Mouse (Mus musculus): ENCODE measurements at regions not wholly inside any gene's neighbourhood (a gene's known extent, or its start where the extent isn't known, plus 50 kb on each side); places are given as distances from the start of the nearest gene placed in this dataset.
A peak's percentile ranks its signal among the peaks of the same experiment; 100 is the strongest.

DNA sequence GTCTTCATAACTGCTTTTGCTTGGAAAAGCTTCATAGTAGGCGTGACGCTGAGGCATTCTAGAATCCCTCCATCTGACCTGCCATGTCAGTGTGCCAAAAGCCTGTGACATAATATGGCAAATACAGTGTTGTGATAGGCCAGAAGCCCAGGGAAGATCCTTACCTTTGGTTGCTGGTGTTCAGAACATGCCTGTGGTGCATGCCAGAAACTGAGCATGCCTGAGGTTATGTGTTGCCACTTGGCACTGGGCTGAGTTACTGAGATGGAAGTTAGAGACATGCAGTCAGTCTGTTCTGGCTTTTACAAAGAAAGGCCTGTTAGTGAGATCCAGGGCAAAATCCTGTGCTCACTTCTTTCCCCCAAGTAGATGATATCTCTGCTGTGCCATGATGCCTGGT, 412.7 kb upstream of the Gm11042 start:
- WGBS = 95% methylated on average over 2 of the region's 2 CpGs
- no peak overlapping the region for H3K9ac ChIP-seq (replicated peaks; ENCODE audit: low read length)
- no peak for DNase-seq
- no peak overlapping the region for H3K27ac ChIP-seq (replicated peaks; ENCODE audit: low read depth, low read length)
- peaks cover 5% of the 10 kb centered on the region; the same call in 1 of the 2 replicates for H3K9me3 ChIP-seq (ENCODE audit: control insufficient read depth, low read length)
- no peaks in the 10 kb centered on the region for H3K36me3 ChIP-seq (ENCODE audit: control insufficient read depth, insufficient read depth, low read length)
- no peaks in the 10 kb centered on the region for H3K4me1 ChIP-seq (ENCODE audit: control insufficient read depth, insufficient read depth, low read length)
- no peak for ATAC-seq (ENCODE audit: low FRiP score, low TSS enrichment)
- H3K27me3 ChIP-seq (ENCODE audit: control insufficient read depth, insufficient read depth, low read length) = no peaks in the 10 kb centered on the region
- H3K4me2 ChIP-seq (ENCODE audit: low read length) = no peak overlapping the region
- H3K4me3 ChIP-seq (replicated peaks; ENCODE audit: low read depth, low read length) = no peak overlapping the region

DNA sequence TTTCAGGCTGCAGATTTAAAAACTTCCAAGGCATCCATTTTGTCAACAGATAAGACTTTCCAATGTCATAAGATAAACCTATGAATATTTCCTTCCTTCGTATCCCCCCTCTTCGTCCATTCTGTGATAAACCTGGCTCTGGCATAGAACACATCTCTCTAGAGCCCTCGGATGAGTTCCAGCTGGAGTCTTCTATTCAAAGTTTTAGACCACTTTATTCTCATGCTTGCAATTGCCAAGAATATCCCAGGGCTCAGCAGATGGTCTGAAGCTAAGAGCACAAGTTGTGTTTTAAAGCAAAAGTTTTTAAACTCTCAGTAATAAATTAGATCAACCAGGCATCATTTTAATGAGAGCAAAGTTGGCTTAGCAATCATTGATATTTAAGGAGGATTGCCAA, 363.0 kb upstream of the Gm11042 start:
- WGBS = 95% methylated on average over 3 of the region's 3 CpGs

DNA sequence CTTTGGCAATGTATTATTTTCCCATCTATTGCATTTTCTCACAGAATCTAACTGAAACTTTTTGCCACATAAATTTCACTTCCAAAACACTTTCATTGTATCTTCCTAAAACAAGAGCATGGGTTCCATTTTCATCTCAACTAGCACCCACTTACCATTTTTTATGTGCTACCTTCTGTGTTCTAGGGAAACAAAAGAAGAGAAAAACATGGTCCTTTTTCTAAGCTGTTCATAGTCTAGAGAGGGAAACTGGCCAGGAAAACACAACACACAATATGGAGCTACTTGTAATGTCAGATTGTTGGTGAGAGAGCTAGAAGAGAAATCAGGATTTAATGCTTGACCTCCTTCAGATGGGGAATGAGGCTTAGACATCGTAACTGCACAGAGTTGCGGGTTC, 361.6 kb upstream of the Gm11042 start:
- Histone ChIP-seq H3K9ac (replicated peaks; ENCODE audit: low read length) (no peak overlapping the region), H3K4me1 (ENCODE audit: control insufficient read depth, insufficient read depth, low read length) (no peaks in the 10 kb centered on the region), H3K36me3 (ENCODE audit: control insufficient read depth, insufficient read depth, low read length) (no peaks in the 10 kb centered on the region), H3K4me2 (ENCODE audit: low read length) (no peak overlapping the region), H3K27ac (replicated peaks; ENCODE audit: low read depth, low read length) (no peak overlapping the region), H3K27me3 (ENCODE audit: control insufficient read depth, insufficient read depth, low read length) (no peaks in the 10 kb centered on the region), H3K9me3 (ENCODE audit: control insufficient read depth, low read length) (no peaks in the 10 kb centered on the region), H3K4me3 (replicated peaks; ENCODE audit: low read depth, low read length) (no peak overlapping the region)
- DNase-seq = no peak
- no peak for ATAC-seq (ENCODE audit: low FRiP score, low TSS enrichment)
- WGBS = 86% methylated on average over 2 of the region's 2 CpGs

More for the DNA sequence above, 363.0 kb upstream of the Gm11042 start:
- no peak overlapping the region for H3K4me3 ChIP-seq (replicated peaks; ENCODE audit: low read depth, low read length)
- H3K36me3 ChIP-seq (ENCODE audit: control insufficient read depth, insufficient read depth, low read length) = no peaks in the 10 kb centered on the region
- H3K9me3 ChIP-seq (ENCODE audit: control insufficient read depth, low read length) = no peaks in the 10 kb centered on the region
- H3K27me3 ChIP-seq (ENCODE audit: control insufficient read depth, insufficient read depth, low read length) = no peaks in the 10 kb centered on the region
- no peak overlapping the region for H3K27ac ChIP-seq (replicated peaks; ENCODE audit: low read depth, low read length)
- H3K4me2 ChIP-seq (ENCODE audit: low read length) = no peak overlapping the region
- no peaks in the 10 kb centered on the region for H3K4me1 ChIP-seq (ENCODE audit: control insufficient read depth, insufficient read depth, low read length)
- DNase-seq (no peak), ATAC-seq (ENCODE audit: low FRiP score, low TSS enrichment) (no peak)
- no peak overlapping the region for H3K9ac ChIP-seq (replicated peaks; ENCODE audit: low read length)

DNA sequence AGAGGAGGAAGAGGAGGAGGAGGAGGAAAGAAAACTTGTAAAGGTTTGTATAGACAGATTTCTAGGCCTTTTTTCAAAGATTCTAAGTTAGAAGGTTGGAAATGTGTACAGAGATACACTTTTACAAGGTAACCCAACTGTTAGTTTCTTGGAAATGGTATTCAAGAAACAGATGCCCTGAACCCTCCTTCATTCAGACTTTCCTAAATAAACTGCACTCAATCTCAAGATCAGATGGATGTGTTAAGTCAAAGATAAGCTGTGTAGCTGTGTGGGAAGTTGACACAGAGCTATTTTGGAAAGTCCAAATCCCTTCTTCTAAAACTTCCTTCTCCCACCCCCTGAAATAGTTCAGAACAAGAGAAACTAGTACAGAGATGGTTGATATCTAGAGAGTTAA, 342.2 kb upstream of the Gm11042 start:
- Histone ChIP-seq H3K27ac (replicated peaks; ENCODE audit: low read depth, low read length) (no peak overlapping the region), H3K4me3 (replicated peaks; ENCODE audit: low read depth, low read length) (no peak overlapping the region), H3K27me3 (ENCODE audit: control insufficient read depth, insufficient read depth, low read length) (no peaks in the 10 kb centered on the region), H3K9ac (replicated peaks; ENCODE audit: low read length) (no peak overlapping the region), H3K36me3 (ENCODE audit: control insufficient read depth, insufficient read depth, low read length) (no peaks in the 10 kb centered on the region), H3K4me2 (ENCODE audit: low read length) (no peak overlapping the region), H3K9me3 (ENCODE audit: control insufficient read depth, low read length) (no peaks in the 10 kb centered on the region), H3K4me1 (ENCODE audit: control insufficient read depth, insufficient read depth, low read length) (no peaks in the 10 kb centered on the region)
- ATAC-seq (ENCODE audit: low FRiP score, low TSS enrichment) (no peak), DNase-seq (no peak)

DNA sequence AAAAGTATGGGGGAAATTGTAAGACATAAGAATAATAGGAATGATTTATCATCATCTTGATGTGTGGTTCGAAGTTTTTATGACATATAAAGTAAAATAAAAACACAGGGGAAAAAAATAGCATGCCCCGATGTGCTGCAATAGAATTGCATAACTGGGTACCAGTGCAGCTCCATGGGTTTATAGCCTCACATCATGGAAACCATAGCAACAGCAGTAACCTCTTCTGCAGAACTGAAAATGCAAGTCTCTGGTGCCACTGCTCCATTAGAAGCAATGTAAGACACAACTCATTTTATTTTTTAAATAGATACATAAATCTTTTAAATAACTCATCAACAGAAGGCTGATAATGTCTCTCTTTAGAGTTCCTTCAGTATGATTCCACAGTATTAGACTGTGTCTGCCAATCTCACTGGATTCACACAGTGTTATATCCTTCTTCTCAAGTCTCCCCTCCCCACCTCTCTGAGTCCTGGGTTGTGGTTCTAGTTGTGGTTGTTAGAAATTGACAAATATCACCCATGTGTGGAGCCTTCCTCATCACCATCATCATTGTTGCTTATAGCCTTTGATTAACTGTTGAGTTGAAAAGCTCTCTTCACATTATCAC, 340.9 kb upstream of the Gm11042 start:
- DNase-seq (peak; percentile 9), ATAC-seq (ENCODE audit: low FRiP score, low TSS enrichment) (no peak)
- no peak overlapping the region for H3K27ac ChIP-seq (replicated peaks; ENCODE audit: low read depth, low read length)
- no peaks in the 10 kb centered on the region for H3K27me3 ChIP-seq (ENCODE audit: control insufficient read depth, insufficient read depth, low read length)
- WGBS = 75% methylated on average over 2 of the region's 2 CpGs
- H3K9me3 ChIP-seq (ENCODE audit: control insufficient read depth, low read length) = no peaks in the 10 kb centered on the region
- no peak overlapping the region for H3K9ac ChIP-seq (replicated peaks; ENCODE audit: low read length)
- no peak overlapping the region for H3K4me3 ChIP-seq (replicated peaks; ENCODE audit: low read depth, low read length)
- no peaks in the 10 kb centered on the region for H3K36me3 ChIP-seq (ENCODE audit: control insufficient read depth, insufficient read depth, low read length)
- H3K4me1 ChIP-seq (ENCODE audit: control insufficient read depth, insufficient read depth, low read length) = no peaks in the 10 kb centered on the region
- no peak overlapping the region for H3K4me2 ChIP-seq (ENCODE audit: low read length)

DNA sequence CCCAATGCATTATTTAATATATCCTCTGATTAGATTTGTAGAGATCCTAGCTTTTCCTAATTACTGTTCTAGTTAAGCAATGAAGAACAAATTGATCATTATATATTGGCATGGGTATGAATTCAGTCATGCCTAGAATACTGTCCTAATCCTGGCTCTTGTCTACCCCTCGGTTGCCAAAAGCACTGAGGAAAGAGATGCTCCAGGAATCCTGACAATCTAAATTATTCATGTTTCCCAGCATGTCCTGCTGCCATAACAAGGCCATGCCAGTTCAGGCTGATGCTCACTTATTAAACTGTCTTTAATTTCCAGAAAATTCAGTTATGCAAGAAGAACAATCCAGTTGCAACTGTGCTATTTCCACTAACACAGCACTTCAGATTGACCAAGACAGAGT, 335.1 kb upstream of the Gm11042 start:
- Histone ChIP-seq H3K27me3 (ENCODE audit: control insufficient read depth, insufficient read depth, low read length) (no peaks in the 10 kb centered on the region), H3K27ac (replicated peaks; ENCODE audit: low read depth, low read length) (no peak overlapping the region), H3K4me2 (ENCODE audit: low read length) (no peak overlapping the region), H3K36me3 (ENCODE audit: control insufficient read depth, insufficient read depth, low read length) (no peaks in the 10 kb centered on the region), H3K4me3 (replicated peaks; ENCODE audit: low read depth, low read length) (no peak overlapping the region), H3K4me1 (ENCODE audit: control insufficient read depth, insufficient read depth, low read length) (no peaks in the 10 kb centered on the region), H3K9ac (replicated peaks; ENCODE audit: low read length) (no peak overlapping the region), H3K9me3 (ENCODE audit: control insufficient read depth, low read length) (no peaks in the 10 kb centered on the region)
- no peak for DNase-seq
- ATAC-seq (ENCODE audit: low FRiP score, low TSS enrichment) = no peak
- 71% methylated on average over 1 of the region's 1 CpGs for WGBS

DNA sequence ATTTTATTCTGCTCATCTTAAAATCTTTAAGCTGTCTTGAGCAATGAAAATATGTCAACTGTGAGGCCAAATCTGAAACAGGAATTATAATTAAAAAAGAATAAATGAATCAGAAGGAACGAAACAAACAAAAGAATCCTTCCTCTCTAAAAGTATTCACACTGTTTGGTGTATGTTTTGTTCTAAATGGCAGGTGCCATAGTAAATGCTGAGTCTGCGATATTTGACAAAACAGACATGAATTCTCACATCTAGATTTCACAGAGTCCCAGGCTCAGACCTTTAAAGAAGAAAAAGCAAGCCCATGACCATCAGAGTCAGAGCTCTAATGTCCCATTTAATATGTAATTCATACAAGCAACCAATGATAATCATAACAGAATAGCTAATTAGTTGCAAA, 316.6 kb upstream of the Gm11042 start:
- ATAC-seq (ENCODE audit: low FRiP score, low TSS enrichment) = no peak
- Histone ChIP-seq H3K36me3 (ENCODE audit: control insufficient read depth, insufficient read depth, low read length) (no peaks in the 10 kb centered on the region), H3K4me3 (replicated peaks; ENCODE audit: low read depth, low read length) (no peak overlapping the region), H3K27me3 (ENCODE audit: control insufficient read depth, insufficient read depth, low read length) (no peaks in the 10 kb centered on the region), H3K27ac (replicated peaks; ENCODE audit: low read depth, low read length) (no peak overlapping the region), H3K9me3 (ENCODE audit: control insufficient read depth, low read length) (no peaks in the 10 kb centered on the region), H3K9ac (replicated peaks; ENCODE audit: low read length) (no peak overlapping the region), H3K4me1 (ENCODE audit: control insufficient read depth, insufficient read depth, low read length) (no peaks in the 10 kb centered on the region), H3K4me2 (ENCODE audit: low read length) (no peak overlapping the region)
- 80% methylated on average over 2 of the region's 2 CpGs for WGBS
- DNase-seq = no peak

DNA sequence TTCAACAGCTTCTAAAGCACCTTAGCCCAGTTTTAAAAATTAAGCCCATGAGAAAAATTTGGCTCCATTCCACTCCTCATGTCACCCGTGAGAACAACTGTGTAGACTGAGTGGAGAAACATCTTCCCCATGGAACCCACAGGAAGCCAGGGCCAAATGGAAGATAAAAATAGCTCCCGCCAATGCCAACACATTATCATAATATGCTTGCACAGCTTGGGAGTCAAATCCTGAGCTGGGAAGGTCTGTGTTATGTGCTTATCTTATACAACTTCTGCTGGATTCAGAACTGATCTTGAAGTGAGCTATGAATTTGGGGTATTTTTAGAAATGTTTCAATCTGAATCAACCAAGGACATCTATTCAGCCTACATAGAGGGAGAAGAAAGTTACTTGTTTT, 279.0 kb upstream of the Gm11042 start:
- Histone ChIP-seq H3K27ac (replicated peaks; ENCODE audit: low read depth, low read length) (no peak overlapping the region), H3K9ac (replicated peaks; ENCODE audit: low read length) (no peak overlapping the region), H3K9me3 (ENCODE audit: control insufficient read depth, low read length) (no peaks in the 10 kb centered on the region), H3K4me1 (ENCODE audit: control insufficient read depth, insufficient read depth, low read length) (no peaks in the 10 kb centered on the region), H3K27me3 (ENCODE audit: control insufficient read depth, insufficient read depth, low read length) (no peaks in the 10 kb centered on the region), H3K4me2 (ENCODE audit: low read length) (no peak overlapping the region), H3K36me3 (ENCODE audit: control insufficient read depth, insufficient read depth, low read length) (no peaks in the 10 kb centered on the region), H3K4me3 (replicated peaks; ENCODE audit: low read depth, low read length) (no peak overlapping the region)
- DNase-seq (no peak), ATAC-seq (ENCODE audit: low FRiP score, low TSS enrichment) (no peak)
- WGBS = 91% methylated on average over 2 of the region's 2 CpGs

DNA sequence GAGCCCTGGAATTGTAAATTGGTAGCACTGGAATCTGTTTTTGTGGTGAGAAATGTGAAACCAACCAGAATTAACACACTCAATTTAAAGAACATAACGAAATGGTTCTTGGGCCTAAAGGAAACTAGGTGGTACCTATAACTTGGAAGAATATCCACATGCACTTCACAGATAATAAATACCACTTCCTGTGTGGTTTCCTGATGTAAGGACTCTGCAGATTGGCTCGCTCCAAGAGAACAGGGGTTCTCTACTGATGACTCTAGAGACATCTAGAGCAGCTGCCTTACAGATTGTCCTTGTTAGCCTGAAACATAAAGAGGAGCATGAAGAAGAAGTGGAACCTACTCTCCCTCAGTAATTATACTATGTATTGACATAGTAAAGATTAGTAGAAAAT, 238.4 kb upstream of the Gm11042 start:
- H3K9me3 ChIP-seq (ENCODE audit: control insufficient read depth, low read length) = no peaks in the 10 kb centered on the region
- ATAC-seq (ENCODE audit: low FRiP score, low TSS enrichment) (no peak), DNase-seq (no peak)
- no peak overlapping the region for H3K27ac ChIP-seq (replicated peaks; ENCODE audit: low read depth, low read length)
- H3K27me3 ChIP-seq (ENCODE audit: control insufficient read depth, insufficient read depth, low read length) = no peaks in the 10 kb centered on the region
- H3K4me1 ChIP-seq (ENCODE audit: control insufficient read depth, insufficient read depth, low read length) = no peaks in the 10 kb centered on the region
- H3K4me2 ChIP-seq (ENCODE audit: low read length) = no peak overlapping the region
- H3K36me3 ChIP-seq (ENCODE audit: control insufficient read depth, insufficient read depth, low read length) = no peaks in the 10 kb centered on the region
- WGBS = 93% methylated on average over 2 of the region's 2 CpGs
- H3K9ac ChIP-seq (replicated peaks; ENCODE audit: low read length) = no peak overlapping the region
- no peak overlapping the region for H3K4me3 ChIP-seq (replicated peaks; ENCODE audit: low read depth, low read length)
